Mouse (Mus musculus): ENCODE measurements at regions not wholly inside any gene's neighbourhood (a gene's known extent, or its start where the extent isn't known, plus 50 kb on each side); places are given as distances from the start of the nearest gene placed in this dataset.

DNA sequence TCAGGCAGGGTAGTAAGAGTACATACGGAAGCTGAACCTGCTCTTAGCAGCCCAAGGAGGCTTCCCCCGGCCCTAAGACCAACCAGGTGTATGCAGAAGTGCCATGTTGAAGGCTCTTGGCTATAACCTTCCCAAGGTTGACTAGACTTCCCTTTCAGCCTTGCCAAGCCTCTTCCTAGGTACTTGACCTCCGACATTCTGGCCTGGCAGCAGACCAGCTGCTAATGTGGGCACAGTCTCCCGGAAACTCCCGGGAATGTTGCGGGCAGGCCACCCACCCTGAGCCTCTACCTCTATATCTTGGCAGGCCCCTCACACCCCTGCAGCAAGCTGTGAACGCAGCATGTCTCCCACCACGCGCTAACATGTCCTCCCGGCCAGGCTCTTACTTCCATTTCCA is 201.1 kb downstream of the Thbs2 start:
- DNase-seq: no peak

DNA sequence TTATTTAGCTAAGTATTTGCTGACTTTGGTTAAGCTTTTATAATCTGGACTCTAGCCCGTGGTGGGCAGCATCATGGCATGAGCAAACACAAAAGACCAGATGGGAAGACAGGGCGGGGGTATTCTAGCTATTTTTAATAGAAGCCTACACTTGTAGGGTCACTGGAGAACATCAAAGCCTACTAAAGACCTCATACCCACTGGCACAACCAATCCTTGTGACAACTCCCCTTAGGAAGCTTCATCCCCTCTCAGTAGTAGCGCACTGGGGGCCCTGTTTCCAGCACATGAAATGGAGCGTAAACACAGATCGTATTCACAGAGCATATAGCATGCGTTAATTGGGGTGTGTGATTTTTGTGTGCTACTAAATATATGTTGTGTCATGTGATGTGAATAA is 202.4 kb downstream of the Smoc2 start:
- DNase-seq: no peak

DNA sequence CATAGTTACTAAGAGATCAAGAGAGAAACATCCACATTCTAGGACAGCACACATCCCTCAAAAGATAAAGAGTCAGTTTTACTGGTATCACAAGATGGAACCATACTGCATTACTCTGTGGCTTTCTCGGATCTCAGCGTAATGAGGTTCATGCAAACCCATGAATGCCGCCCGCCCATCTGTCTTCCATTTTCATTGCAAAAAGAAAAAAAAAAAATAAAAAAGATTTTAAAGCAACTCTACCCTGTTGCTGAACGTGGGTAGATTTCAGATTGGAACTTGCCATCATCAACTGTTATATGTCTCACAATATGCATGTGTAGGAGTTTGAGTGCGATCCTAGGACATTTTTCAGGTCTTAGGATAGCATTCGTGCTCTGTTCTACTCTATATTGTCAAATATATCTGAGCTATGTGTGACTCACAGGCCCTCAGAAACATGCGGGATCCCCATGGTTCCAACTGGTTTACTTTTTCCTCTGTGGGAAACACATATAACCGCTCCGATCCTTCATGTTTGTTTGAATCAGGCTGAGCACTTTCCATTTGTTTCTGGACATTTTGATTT is 199.7 kb downstream of the Smoc2 start:
- DNase-seq: no peak

DNA sequence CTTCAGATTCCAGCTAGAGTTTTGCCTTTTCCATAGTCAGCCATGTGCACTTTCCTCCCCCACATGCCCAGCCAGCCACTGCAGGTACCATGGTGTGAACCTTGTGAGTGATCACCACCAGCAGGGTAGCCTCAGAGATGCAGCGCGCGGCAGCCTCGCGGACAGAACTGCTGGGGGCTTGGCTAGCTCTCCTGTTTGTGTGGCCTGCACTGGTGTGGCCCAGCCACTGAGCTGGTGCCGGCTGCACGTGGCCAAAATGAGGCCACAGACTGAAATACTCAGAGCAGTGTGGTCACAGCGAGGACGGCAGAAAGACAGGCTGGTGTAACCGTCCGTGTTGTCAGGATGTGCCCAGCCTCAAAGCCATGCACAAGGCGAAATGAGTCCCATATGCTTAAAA is 197.4 kb downstream of the Smoc2 start:
- DNase-seq: no peak

DNA sequence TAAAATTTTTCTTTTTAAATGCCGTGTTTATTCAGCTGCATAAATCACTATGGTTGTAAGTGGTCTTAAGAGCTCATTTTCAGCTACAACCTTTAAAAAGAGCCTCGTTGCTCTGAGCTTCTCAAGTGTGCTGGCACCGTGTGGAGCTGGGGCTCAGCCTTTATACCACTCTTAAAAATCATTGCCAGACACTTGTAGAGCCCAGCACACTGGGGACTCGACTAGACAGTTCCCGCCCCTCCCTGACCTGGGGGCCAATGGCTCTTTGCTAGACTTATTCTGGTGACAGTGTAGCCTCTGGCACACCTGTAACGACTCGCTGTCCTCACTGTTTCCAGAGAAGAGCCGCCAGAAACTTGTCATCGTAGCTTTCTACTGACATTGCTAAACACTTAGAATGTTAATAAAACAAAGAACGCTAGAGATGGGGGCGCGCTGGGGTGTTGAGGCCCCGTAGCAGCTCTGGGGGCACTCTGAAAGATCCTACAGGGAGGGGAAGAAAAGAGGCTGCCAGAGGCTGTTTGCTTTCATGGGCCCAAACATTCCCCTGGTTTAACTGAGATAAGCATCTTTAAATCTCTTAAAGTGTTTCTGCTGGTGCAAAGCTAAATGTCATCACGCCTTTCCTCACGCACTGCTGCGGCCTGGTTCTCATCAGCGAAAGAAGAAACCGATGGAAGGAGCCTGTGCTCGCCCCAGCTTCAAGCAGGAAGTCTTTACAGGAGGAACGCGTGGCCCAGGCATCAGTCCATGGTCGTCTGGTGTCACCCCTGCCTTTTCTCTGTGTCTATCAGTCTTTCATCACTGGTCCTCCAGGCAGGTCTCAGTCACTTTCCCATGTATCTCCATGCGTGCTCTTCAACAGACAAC is 196.7 kb downstream of the Smoc2 start:
- DNase-seq: no peak

DNA sequence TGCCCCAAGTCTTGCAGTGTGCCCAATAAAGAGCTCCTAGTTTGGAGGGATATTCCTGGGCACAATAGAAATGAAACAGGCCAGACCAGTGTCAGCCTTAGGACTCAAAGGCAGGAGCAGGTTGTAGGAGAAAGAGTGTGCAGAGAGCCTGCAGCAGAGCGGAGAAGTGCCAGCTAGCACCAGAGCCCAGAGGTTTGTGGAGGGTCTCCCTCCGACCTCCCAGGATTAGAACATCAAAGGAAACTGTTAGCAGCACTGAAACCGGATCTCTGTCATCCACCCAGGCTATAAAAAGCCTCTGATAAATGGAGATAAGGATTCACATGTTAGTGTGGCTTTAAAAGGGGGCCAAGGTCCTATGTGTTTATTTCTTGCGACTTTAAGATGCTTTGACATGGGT is 196.0 kb downstream of the Smoc2 start:
- no peak for DNase-seq

DNA sequence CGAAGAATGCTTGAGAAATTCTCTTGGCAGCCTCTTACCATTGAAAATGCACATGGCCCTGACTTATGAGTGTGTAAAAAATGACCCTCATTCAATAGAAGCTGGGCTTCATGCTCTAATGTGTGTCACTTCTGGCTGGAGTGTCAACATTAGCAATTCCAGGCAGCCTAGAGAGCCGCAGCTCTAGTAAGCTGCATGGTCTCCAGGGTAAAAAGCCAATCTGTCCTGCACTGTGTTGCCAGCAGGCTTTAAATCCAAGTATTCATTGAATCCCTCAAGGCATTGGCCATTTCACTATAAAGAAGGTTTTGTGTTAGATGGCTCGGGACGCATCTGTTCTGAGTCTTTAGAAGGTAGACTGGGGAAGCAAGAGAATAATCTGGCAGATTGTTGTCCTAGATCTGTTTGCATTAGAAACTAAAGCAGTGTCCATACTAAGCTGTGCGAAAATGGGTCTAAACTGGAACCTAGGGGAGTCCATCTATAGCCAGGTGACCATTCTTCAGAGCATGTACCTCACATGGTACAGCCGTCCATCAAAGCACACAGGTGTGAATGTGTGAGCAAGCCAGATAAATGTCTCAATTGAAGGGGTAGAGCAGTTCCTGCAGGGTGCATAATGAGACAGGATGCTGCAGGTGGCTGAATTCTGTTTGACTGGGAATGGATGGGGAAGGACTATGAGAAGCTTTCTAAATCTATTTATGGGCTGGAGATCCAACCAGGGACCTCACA is 189.6 kb downstream of the Smoc2 start:
- DNase-seq: no peak

DNA sequence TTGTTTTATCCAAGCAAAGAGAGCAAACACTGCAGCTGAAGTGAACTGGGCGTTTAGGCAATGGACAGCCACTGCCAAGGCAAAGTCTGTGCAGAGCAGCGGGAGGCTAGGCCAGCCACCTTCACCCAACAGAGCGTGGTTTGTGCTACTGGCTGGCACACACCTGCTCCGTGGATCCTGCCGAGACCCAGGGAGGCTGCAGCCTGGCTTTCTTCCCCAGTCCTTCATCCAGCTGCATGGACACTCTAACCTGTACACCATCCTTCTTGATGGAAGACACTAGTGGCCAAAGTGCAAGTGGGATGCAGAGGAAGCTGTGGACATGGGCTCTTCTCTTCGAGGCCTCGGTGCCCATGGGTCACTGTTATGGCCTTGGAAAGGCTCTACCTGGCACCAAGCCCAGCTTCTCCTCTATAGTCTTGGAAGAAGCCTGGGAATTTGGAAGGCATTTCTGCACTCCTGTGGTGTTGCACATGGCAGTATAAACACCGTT is 176.0 kb downstream of the Smoc2 start:
- no peak for DNase-seq

All from kidney, adult 18-20 months (tissue).